Mouse (Mus musculus): ENCODE results near the gene Slc36a4. TPM values are rescaled to one million over a fixed set of nuclear protein-coding genes. Genes with fewer than 3 reads are reported as not detected.

The Slc36a4 gene
- polyA plus RNA-seq, 1 experiment: 2.6 TPM

GRCm38 (mm10) chr9:15731758-15732748, 22.5 kb downstream of the Slc36a4 start:
- H3K4me3 ChIP-seq: no peak overlapping the region
- H3K4me2 ChIP-seq (ENCODE audit: low read depth): no peak overlapping the region
- H3K27me3 ChIP-seq (ENCODE audit: control insufficient read depth, insufficient read depth, insufficient read length): no peaks in the 10 kb centered on the region
- H3K79me2 ChIP-seq (ENCODE audit: control insufficient read depth, insufficient read depth): no peaks in the 10 kb centered on the region
- H3ac ChIP-seq (ENCODE audit: control insufficient read depth, insufficient read length): no peak overlapping the region
- TF ChIP-seq TCF3 (IDR thresholded peaks at IDR 0.05; ENCODE audit: insufficient read length, low read depth) (no peak), MYOG (IDR thresholded peaks at IDR 0.05; ENCODE audit: control insufficient read depth in 1 of 3, insufficient read depth in 1 of 3, insufficient read length in 2 of 3, low read depth in 2 of 3) (no peak), TCF12 (IDR thresholded peaks at IDR 0.05; ENCODE audit: insufficient read depth, poor library complexity, severe bottlenecking) (no peak), REST (IDR thresholded peaks at IDR 0.05; ENCODE audit: insufficient read depth, insufficient read length) (no peak), CEBPB (IDR thresholded peaks at IDR 0.05; ENCODE audit: insufficient read depth, poor library complexity, severe bottlenecking) (no peak), POLR2AphosphoS2 (IDR thresholded peaks at IDR 0.05; ENCODE audit: insufficient read length, low read depth) (no peak), POLR2A (IDR thresholded peaks at IDR 0.05; ENCODE audit: insufficient read length, low read depth) (no peak), E2F4 (IDR thresholded peaks at IDR 0.05; ENCODE audit: insufficient read depth) (no peak), MAX (IDR thresholded peaks at IDR 0.05; ENCODE audit: low read depth) (no peak), SRF (IDR thresholded peaks at IDR 0.05; ENCODE audit: control insufficient read depth, insufficient read length, low read depth) (no peak), MYOD1 (IDR thresholded peaks at IDR 0.05; ENCODE audit: control insufficient read depth in 1 of 3, insufficient read length in 2 of 3, low read depth in 2 of 3) (no peak), USF1 (IDR thresholded peaks at IDR 0.05; ENCODE audit: low read depth) (no peak)
- H3K36me3 ChIP-seq (ENCODE audit: control insufficient read depth, insufficient read depth): peaks cover 6% of the 10 kb centered on the region

GRCm38 (mm10) chr9:15734056-15734866, 24.7 kb downstream of the Slc36a4 start:
- no peaks in the 10 kb centered on the region for H3K27me3 ChIP-seq (ENCODE audit: control insufficient read depth, insufficient read depth, insufficient read length)
- TF ChIP-seq MAX (IDR thresholded peaks at IDR 0.05; ENCODE audit: low read depth) (no peak), POLR2AphosphoS2 (IDR thresholded peaks at IDR 0.05; ENCODE audit: insufficient read length, low read depth) (no peak), TCF3 (IDR thresholded peaks at IDR 0.05; ENCODE audit: insufficient read length, low read depth) (no peak), POLR2A (IDR thresholded peaks at IDR 0.05; ENCODE audit: insufficient read length, low read depth) (no peak), MYOD1 (IDR thresholded peaks at IDR 0.05; ENCODE audit: control insufficient read depth in 1 of 3, insufficient read length in 2 of 3, low read depth in 2 of 3) (no peak), REST (IDR thresholded peaks at IDR 0.05; ENCODE audit: insufficient read depth, insufficient read length) (no peak), E2F4 (IDR thresholded peaks at IDR 0.05; ENCODE audit: insufficient read depth) (no peak), CEBPB (IDR thresholded peaks at IDR 0.05; ENCODE audit: insufficient read depth, poor library complexity, severe bottlenecking) (no peak), TCF12 (IDR thresholded peaks at IDR 0.05; ENCODE audit: insufficient read depth, poor library complexity, severe bottlenecking) (no peak), SRF (IDR thresholded peaks at IDR 0.05; ENCODE audit: control insufficient read depth, insufficient read length, low read depth) (no peak)
- no peak overlapping the region for H3ac ChIP-seq (ENCODE audit: control insufficient read depth, insufficient read length)
- no peak overlapping the region for H3K4me2 ChIP-seq (ENCODE audit: low read depth)
- H3K4me3 ChIP-seq: no peak overlapping the region
- no peaks in the 10 kb centered on the region for H3K79me2 ChIP-seq (ENCODE audit: control insufficient read depth, insufficient read depth)
- H3K36me3 ChIP-seq (ENCODE audit: control insufficient read depth, insufficient read depth): peaks cover 9% of the 10 kb centered on the region

GRCm38 (mm10) chr9:15734867-15735131, 25.3 kb downstream of the Slc36a4 start:
- H3K4me3 ChIP-seq: no peak overlapping the region
- no peak overlapping the region for H3K4me2 ChIP-seq (ENCODE audit: low read depth)
- H3ac ChIP-seq (ENCODE audit: control insufficient read depth, insufficient read length): no peak overlapping the region
- TF ChIP-seq MAX (IDR thresholded peaks at IDR 0.05; ENCODE audit: low read depth): no peak
- no peak for TF ChIP-seq REST (IDR thresholded peaks at IDR 0.05; ENCODE audit: insufficient read depth, insufficient read length)
- TF ChIP-seq TCF3 (IDR thresholded peaks at IDR 0.05; ENCODE audit: insufficient read length, low read depth): no peak
- no peak for TF ChIP-seq TCF12 (IDR thresholded peaks at IDR 0.05; ENCODE audit: insufficient read depth, poor library complexity, severe bottlenecking)
- no peak for TF ChIP-seq POLR2A (IDR thresholded peaks at IDR 0.05; ENCODE audit: insufficient read length, low read depth)
- no peak for TF ChIP-seq SRF (IDR thresholded peaks at IDR 0.05; ENCODE audit: control insufficient read depth, insufficient read length, low read depth)
- no peak for TF ChIP-seq MYOG (IDR thresholded peaks at IDR 0.05; ENCODE audit: control insufficient read depth in 1 of 3, insufficient read depth in 1 of 3, insufficient read length in 2 of 3, low read depth in 2 of 3)
- H3K27me3 ChIP-seq (ENCODE audit: control insufficient read depth, insufficient read depth, insufficient read length): no peaks in the 10 kb centered on the region
- no peaks in the 10 kb centered on the region for H3K79me2 ChIP-seq (ENCODE audit: control insufficient read depth, insufficient read depth)
- H3K36me3 ChIP-seq (ENCODE audit: control insufficient read depth, insufficient read depth): peaks cover 9% of the 10 kb centered on the region

- Histone ChIP-seq H3K27me3 (ENCODE audit: control insufficient read depth, insufficient read depth, insufficient read length) (no peaks in the 10 kb centered on the region), H3ac (ENCODE audit: control insufficient read depth, insufficient read length) (no peak overlapping the region), H3K4me2 (ENCODE audit: low read depth) (no peak overlapping the region), H3K36me3 (ENCODE audit: control insufficient read depth, insufficient read depth) (peaks cover 9% of the 10 kb centered on the region), H3K79me2 (ENCODE audit: control insufficient read depth, insufficient read depth) (no peaks in the 10 kb centered on the region), H3K4me3 (no peak overlapping the region)
- TF ChIP-seq USF1 (IDR thresholded peaks at IDR 0.05; ENCODE audit: low read depth): no peak
- no peak for TF ChIP-seq POLR2A (IDR thresholded peaks at IDR 0.05; ENCODE audit: insufficient read length, low read depth)
- no peak for TF ChIP-seq REST (IDR thresholded peaks at IDR 0.05; ENCODE audit: insufficient read depth, insufficient read length)
- TF ChIP-seq E2F4 (IDR thresholded peaks at IDR 0.05; ENCODE audit: insufficient read depth): no peak
- TF ChIP-seq MYOG (IDR thresholded peaks at IDR 0.05; ENCODE audit: control insufficient read depth in 1 of 3, insufficient read depth in 1 of 3, insufficient read length in 2 of 3, low read depth in 2 of 3): no peak
- TF ChIP-seq TCF3 (IDR thresholded peaks at IDR 0.05; ENCODE audit: insufficient read length, low read depth): no peak
- TF ChIP-seq MYOD1 (IDR thresholded peaks at IDR 0.05; ENCODE audit: control insufficient read depth in 1 of 3, insufficient read length in 2 of 3, low read depth in 2 of 3): no peak
- no peak for TF ChIP-seq SRF (IDR thresholded peaks at IDR 0.05; ENCODE audit: control insufficient read depth, insufficient read length, low read depth)
- TF ChIP-seq CEBPB (IDR thresholded peaks at IDR 0.05; ENCODE audit: insufficient read depth, poor library complexity, severe bottlenecking): no peak
- no peak for TF ChIP-seq TCF12 (IDR thresholded peaks at IDR 0.05; ENCODE audit: insufficient read depth, poor library complexity, severe bottlenecking)
Measured at GRCm38 (mm10) chr9:15737522-15737921, 28.0 kb downstream of the Slc36a4 start.

Measured in myocyte (in vitro differentiated cells).